8 mouse cellular contexts compared by ENCODE assay signal in the genomic region with DNA sequence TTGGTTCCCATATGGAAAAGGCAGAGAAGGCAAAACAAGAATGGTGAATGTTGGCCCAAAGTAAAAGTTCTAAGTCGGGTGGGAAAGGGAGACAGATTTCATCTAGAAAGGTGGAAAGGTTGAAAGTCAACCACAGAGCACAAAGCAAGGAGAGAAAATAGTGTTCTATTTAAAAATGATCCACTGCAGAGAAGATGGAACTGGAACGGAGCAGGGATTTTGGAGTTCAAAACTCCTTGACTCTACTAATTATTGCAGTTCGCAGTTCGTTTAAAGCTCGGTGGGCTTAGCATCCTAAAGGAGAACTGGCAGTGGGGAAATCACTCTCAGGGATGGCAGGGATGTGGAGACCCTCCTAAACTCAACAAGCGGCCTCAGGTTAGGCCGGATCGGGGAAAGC. TPM values are rescaled to one million over a fixed set of nuclear protein-coding genes. Genes with fewer than 3 reads are reported as not detected.
DNase-seq lines count a peak whose midpoint lies in the region; ATAC-seq and TF ChIP-seq lines count a peak whose summit lies in the region.

No protein-coding gene starts in this region.

- no peaks in the 10 kb centered on the region for H3K9me3 ChIP-seq in kidney, embryonic 14.5 days (ENCODE audit: control insufficient read depth, low read length)
- no peaks in the 10 kb centered on the region for H3K9me3 ChIP-seq in embryonic facial prominence, embryonic 12.5 days
- H3K9me3 ChIP-seq in intestine, embryonic 14.5 days (ENCODE audit: control insufficient read depth, low read length), result no peaks in the 10 kb centered on the region
- H3K9me3 ChIP-seq in midbrain, postnatal 0 days (ENCODE audit: low read length), result no peaks in the 10 kb centered on the region

- no peaks in the 10 kb centered on the region for H3K27me3 ChIP-seq in kidney, embryonic 14.5 days (ENCODE audit: control insufficient read depth, insufficient read depth, low read length)
- H3K27me3 ChIP-seq in embryonic facial prominence, embryonic 12.5 days, result peaks cover 8% of the 10 kb centered on the region; the same call in 1 of the 2 replicates
- H3K27me3 ChIP-seq in intestine, embryonic 14.5 days (replicated peaks; ENCODE audit: control insufficient read depth, insufficient read depth, low read length), result peaks cover 6% of the 10 kb centered on the region; the same call in 1 of the 2 replicates
- no peaks in the 10 kb centered on the region for H3K27me3 ChIP-seq in midbrain, postnatal 0 days (ENCODE audit: insufficient read depth, low read length)

- H3K9ac ChIP-seq in kidney, embryonic 14.5 days (ENCODE audit: low read depth, low read length), result peak overlapping the region; percentile 76
- H3K9ac ChIP-seq in embryonic facial prominence, embryonic 12.5 days, result peak overlapping the region; percentile 79
- peak overlapping the region; percentile 65 for H3K9ac ChIP-seq in intestine, embryonic 14.5 days (ENCODE audit: low read length)
- H3K9ac ChIP-seq in midbrain, postnatal 0 days (replicated peaks; ENCODE audit: low read length, poor library complexity, severe bottlenecking), result peak overlapping the region; percentile 82

- DNase-seq in kidney, postnatal 4 days, result no peak
- no peak for DNase-seq in intestine, embryonic 14.5 days (ENCODE audit: low spot score)
- DNase-seq in midbrain, postnatal 0 days (ENCODE audit: low spot score), result no peak
- DNase-seq in cerebellum, adult 18-20 months, result no peak
- no peak for DNase-seq in cerebellum, adult 8-10 months
- no peak for DNase-seq in adrenal gland, postnatal 10 days

- H3K4me2 ChIP-seq in kidney, embryonic 14.5 days (replicated peaks; ENCODE audit: low read depth, low read length), result peak overlapping the region; percentile 99
- H3K4me2 ChIP-seq in embryonic facial prominence, embryonic 12.5 days (replicated peaks), result peak overlapping the region; percentile 97
- H3K4me2 ChIP-seq in intestine, embryonic 14.5 days (ENCODE audit: low read length), result peak overlapping the region; percentile 96
- peak overlapping the region; percentile 83 for H3K4me2 ChIP-seq in midbrain, postnatal 0 days (ENCODE audit: low read depth, low read length, poor library complexity, severe bottlenecking)

- peak overlapping the region; percentile 72 for H3K4me3 ChIP-seq in kidney, embryonic 14.5 days (ENCODE audit: low read length)
- peak overlapping the region; percentile 76 for H3K4me3 ChIP-seq in embryonic facial prominence, embryonic 12.5 days
- H3K4me3 ChIP-seq in intestine, embryonic 14.5 days (ENCODE audit: low read depth, low read length), result peak overlapping the region; percentile 67
- peak overlapping the region; percentile 67 for H3K4me3 ChIP-seq in midbrain, postnatal 0 days (ENCODE audit: low read depth, low read length)

- 6% methylated on average over 8 of the region's 8 CpGs for WGBS in kidney, embryonic 14.5 days
- 7% methylated on average over 8 of the region's 8 CpGs for WGBS in embryonic facial prominence, embryonic 12.5 days
- WGBS in intestine, embryonic 14.5 days, result 12% methylated on average over 8 of the region's 8 CpGs
- 7% methylated on average over 8 of the region's 8 CpGs for WGBS in midbrain, postnatal 0 days

- no peak overlapping the region for H3K27ac ChIP-seq in kidney, embryonic 14.5 days (ENCODE audit: low read depth, low read length)
- H3K27ac ChIP-seq in embryonic facial prominence, embryonic 12.5 days, result no peak overlapping the region
- H3K27ac ChIP-seq in intestine, embryonic 14.5 days (ENCODE audit: low read depth), result no peak overlapping the region
- no peak overlapping the region for H3K27ac ChIP-seq in midbrain, postnatal 0 days (ENCODE audit: low read depth, low read length)

- H3K4me1 ChIP-seq in kidney, embryonic 14.5 days (ENCODE audit: control insufficient read depth, insufficient read depth, low read length), result no peaks in the 10 kb centered on the region; the same call in 1 of the 2 replicates
- 0 out of 2 replicates have a peak, but pooled peaks cover 7% of the 10 kb centered on the region for H3K4me1 ChIP-seq in embryonic facial prominence, embryonic 12.5 days
- no peaks in the 10 kb centered on the region; the same call in 1 of the 2 replicates for H3K4me1 ChIP-seq in intestine, embryonic 14.5 days (replicated peaks; ENCODE audit: control insufficient read depth, insufficient read depth, low read length)
- H3K4me1 ChIP-seq in midbrain, postnatal 0 days (ENCODE audit: insufficient read depth, low read length), result peaks cover 4% of the 10 kb centered on the region; the same call in 1 of the 2 replicates

- no peak for TF ChIP-seq CTCF in midbrain, postnatal 0 days (IDR thresholded peaks at IDR 0.05)

- ATAC-seq in kidney, embryonic 14.5 days (ENCODE audit: low FRiP score, low TSS enrichment), result no peak
- no peak for ATAC-seq in embryonic facial prominence, embryonic 12.5 days (ENCODE audit: insufficient number of reproducible peaks, insufficient read depth, low FRiP score, low TSS enrichment)
- no peak for ATAC-seq in intestine, embryonic 14.5 days (replicated peaks; ENCODE audit: low FRiP score, low TSS enrichment, low read depth)
- no peak; the same call in 1 of the 2 replicates for ATAC-seq in midbrain, postnatal 0 days (ENCODE audit: low FRiP score)

- no peaks in the 10 kb centered on the region for H3K36me3 ChIP-seq in kidney, embryonic 14.5 days (ENCODE audit: control insufficient read depth, insufficient read depth, low read length)
- H3K36me3 ChIP-seq in embryonic facial prominence, embryonic 12.5 days, result no peaks in the 10 kb centered on the region
- no peaks in the 10 kb centered on the region for H3K36me3 ChIP-seq in intestine, embryonic 14.5 days (ENCODE audit: control insufficient read depth, insufficient read depth, low read length)
- H3K36me3 ChIP-seq in midbrain, postnatal 0 days (ENCODE audit: insufficient read depth, low read length), result no peaks in the 10 kb centered on the region

RNA-seq across cellular contexts. Expression of a gene that starts 1.1 kb away (rescaled TPM):
- 2.7 and 3.3 TPM in 2 replicates for polyA plus RNA-seq in kidney, embryonic 14.5 days (2014; fragmentation: Nextera tagmentation; extraction: Ambion mirVana)
- 2.7 and 2.9 TPM in 2 replicates for polyA plus RNA-seq in embryonic facial prominence, embryonic 12.5 days (2016; fragmentation: Nextera tagmentation; extraction: Ambion mirVana)
- polyA plus RNA-seq in intestine, embryonic 14.5 days (2014; fragmentation: Nextera tagmentation; extraction: Ambion mirVana), result 1.8 and 2.1 TPM in 2 replicates
- 29.2 and 32.0 TPM in 2 replicates for total RNA-seq in midbrain, postnatal 0 days (2014; rRNA removed)
- polyA plus RNA-seq in midbrain, postnatal 0 days (2015; fragmentation: Nextera tagmentation; extraction: Ambion mirVana), result 2.7 and 3.3 TPM in 2 replicates
- 1 to 10 TPM; 4.5 to 5.3 TPM for total RNA-seq in adrenal gland, postnatal 10 days (2021)
